Mouse (Mus musculus) heart, postnatal 14 days (tissue): ENCODE measurements around the gene Gipr. TPM values are rescaled to one million over a fixed set of nuclear protein-coding genes. Genes with fewer than 3 reads are reported as not detected.

Experiments used
- DNase-seq, 2 experiments: peaks; one replicate each; pipeline ENCODE4 v3.0.0; 2021 to 2022
- intact Hi-C: fragments of 180-260 bp; cut with DNase I; formaldehyde crosslinking; loops from one replicate; pipeline ENCODE4 v1.15.1; 2025
- microRNA-seq, 2 experiments: library from miRNA; unstranded; fragments of <30 nt; microRNA quantifications; one replicate each; pipeline ENCODE4 v1.2.0; 2021 to 2022
- total RNA-seq, 2 experiments: library from RNA; stranded (reverse); gene quantifications; 2 replicates each; pipeline ENCODE4 v1.2.3; 2021

Gipr gene
- total RNA-seq, 2 experiments from 2014 or later = 0.37 to 0.55 TPM

- no peak for DNase-seq
- intact Hi-C loops = no loop called here
These were observed 56.4 kb downstream of the Gipr start for GRCm38 (mm10) chr7:19109565-19109964.

- no peak for DNase-seq
- intact Hi-C loops = no loop called here
These were observed 58.5 kb downstream of the Gipr start for GRCm38 (mm10) chr7:19107436-19107835.

Small RNAs within 50 kb of the gene (microRNA-seq; reads per million reads assigned to microRNA genes)
- 539 to 12,510 reads per million in 2 experiments for gene Mir330

Other genes starting within 250 kb of the Gipr start
- 10 to 100 TPM in 1 of 2 experiments, 1 to 10 TPM in 1; 9.6 to 10.1 TPM for gene Nova2, start 240.2 kb downstream of the Gipr start, total RNA-seq
- not detected for gene Nanos2, start 178.7 kb downstream of the Gipr start, total RNA-seq
- 1 to 10 TPM; 2.5 to 2.8 TPM for gene Mypop, start 174.9 kb downstream of the Gipr start, total RNA-seq
- 10 to 100 TPM; 24.2 to 24.4 TPM for gene Irf2bp1, start 162.1 kb downstream of the Gipr start, total RNA-seq
- gene Foxa3, start 142.6 kb downstream of the Gipr start, total RNA-seq = not detected
- 10 to 100 TPM; 64.6 to 66.5 TPM for gene Sympk, start 141.8 kb downstream of the Gipr start, total RNA-seq
- gene Rsph6a, start 111.4 kb downstream of the Gipr start, total RNA-seq = not detected
- gene Dmwd, start 89.9 kb downstream of the Gipr start, total RNA-seq = 10 to 100 TPM; 42.1 to 45.1 TPM
- 100 to 1,000 TPM; 473 to 516 TPM for gene Dmpk, start 82.3 kb downstream of the Gipr start, total RNA-seq
- 1 to 10 TPM; 9.0 to 9.1 TPM for gene Six5, start 71.5 kb downstream of the Gipr start, total RNA-seq
- under 1 TPM in 1 of 2 experiments, not detected in 1; 0.12 TPM for gene Gm4969, start 47.8 kb downstream of the Gipr start, total RNA-seq
- 1 to 10 TPM; 5.7 to 6.6 TPM for gene Fbxo46, start 46.3 kb downstream of the Gipr start, total RNA-seq
- 1 to 10 TPM; 5.9 to 6.1 TPM for gene Qpctl, start 16.8 kb downstream of the Gipr start, total RNA-seq
- 10 to 100 TPM; 62.8 to 70.8 TPM for gene Snrpd2, start 16.4 kb downstream of the Gipr start, total RNA-seq
- 10 to 100 TPM; 37.9 to 43.0 TPM for gene Eml2, start 10.3 kb upstream of the Gipr start, total RNA-seq
- gene Gpr4, start 46.4 kb upstream of the Gipr start, total RNA-seq = 10 to 100 TPM in 1 of 2 experiments, 1 to 10 TPM in 1; 9.9 to 11.2 TPM
- gene Opa3, start 62.2 kb upstream of the Gipr start, total RNA-seq = 10 to 100 TPM; 54.8 to 58.3 TPM
- gene Vasp, start 105.7 kb upstream of the Gipr start, total RNA-seq = 10 to 100 TPM; 55.7 to 59.1 TPM
- gene Ppm1n, start 113.9 kb upstream of the Gipr start, total RNA-seq = not detected
- 100 to 1,000 TPM; 106 to 122 TPM for gene Rtn2, start 116.5 kb upstream of the Gipr start, total RNA-seq
- gene Fosb, start 143.9 kb upstream of the Gipr start, total RNA-seq = 1 to 10 TPM in 1 of 2 experiments, under 1 TPM in 1; 0.60 to 1.2 TPM
- gene Ercc1, start 178.7 kb upstream of the Gipr start, total RNA-seq = 10 to 100 TPM; 41.1 to 48.0 TPM
- 1 to 10 TPM; 6.5 to 9.4 TPM for gene Cd3eap, start 193.4 kb upstream of the Gipr start, total RNA-seq
- gene Ppp1r13l, start 193.6 kb upstream of the Gipr start, total RNA-seq = 10 to 100 TPM; 25.0 to 28.4 TPM
- 10 to 100 TPM; 12.4 to 15.7 TPM for gene Ercc2, start 215.9 kb upstream of the Gipr start, total RNA-seq
- under 1 TPM; 0.45 to 0.63 TPM for gene Klc3, start 238.0 kb upstream of the Gipr start, total RNA-seq
- 1,000 to 10,000 TPM; 3,946 to 4,137 TPM for gene Ckm, start 238.6 kb upstream of the Gipr start, total RNA-seq